Mouse (Mus musculus) intestine, embryonic 16.5 days (tissue): ENCODE data around the gene Nfix. TPM values are rescaled to one million over a fixed set of nuclear protein-coding genes. Genes with fewer than 3 reads are reported as not detected.
A peak's percentile ranks its signal among the peaks of the same experiment; 100 is the strongest.

Experiments
- ATAC-seq: fragments of 200-750 bp; cut with Nextera tagmentation; 2 replicates; pipeline ENCODE4 v1.8.0; 2017; ENCODE audit warnings: moderate TSS enrichment, moderate library complexity
- H3K27ac ChIP-seq: fragments of 300-500 bp; sonication (generic); 2 replicates; pipeline ENCODE4 v1.5.1; 2014; ENCODE audit warnings: mild to moderate bottlenecking, low read length
- H3K27me3 ChIP-seq: fragments of 300-500 bp; sonication (generic); replicated peaks from 2 replicates; pipeline ENCODE4 v1.6.1; 2014; ENCODE audit warnings: low read length, control low read depth, mixed read lengths; ENCODE audit not compliant: control insufficient read depth, insufficient read depth
- H3K36me3 ChIP-seq: fragments of 300-500 bp; sonication (generic); 2 replicates; pipeline ENCODE4 v1.6.1; 2014; ENCODE audit warnings: low read length, control low read depth; ENCODE audit not compliant: control insufficient read depth, insufficient read depth
- H3K4me1 ChIP-seq: fragments of 300-500 bp; sonication (generic); 2 replicates; pipeline ENCODE4 v1.6.1; 2014; ENCODE audit warnings: low read length, control low read depth, mixed read lengths; ENCODE audit not compliant: control insufficient read depth, insufficient read depth
- H3K4me2 ChIP-seq: fragments of 300-500 bp; sonication (generic); 2 replicates; pipeline ENCODE4 v1.6.1; 2014; ENCODE audit warnings: low read depth, low read length, control low read depth
- H3K4me3 ChIP-seq: fragments of 300-500 bp; sonication (generic); 2 replicates; pipeline ENCODE4 v1.5.1; 2014; ENCODE audit warnings: mild to moderate bottlenecking, low read length
- H3K9ac ChIP-seq: fragments of 300-500 bp; sonication (generic); 2 replicates; pipeline ENCODE4 v1.6.1; 2014; ENCODE audit warnings: low read depth, low read length
- H3K9me3 ChIP-seq: fragments of 300-500 bp; sonication (generic); 2 replicates; pipeline ENCODE4 v1.6.1; 2016; ENCODE audit warnings: low read length, control low read depth; ENCODE audit not compliant: control insufficient read depth
- WGBS: fragments of 180-500 bp; shearing (Covaris S2); extraction: QIAGEN DNeasy Blood & Tissue Kit; methylation state at CpG from one replicate; pipeline ENCODE4 v1.1.7; 2014; 5-methylcytosine and 5-hydroxymethylcytosine counted together
- polyA plus RNA-seq: library from polyadenylated mRNA; unstranded; fragments of >200 nt; fragmentation: Nextera tagmentation; extraction: Ambion mirVana; gene quantifications from 2 replicates; pipeline ENCODE4 v1.2.1, GENCODE M21; 2015

Nfix gene
- polyA plus RNA-seq, 1 experiment from 2014 or later, result 9.7 TPM

- Histone ChIP-seq H3K36me3 (peaks cover 46% of the 10 kb centered on the region), H3K27ac (peak within 1 kb of the TSS; percentile 88), H3K9ac (peak within 1 kb of the TSS; percentile 94), H3K9me3 (no peaks in the 10 kb centered on the region), H3K4me1 (peaks cover 36% of the 10 kb centered on the region), H3K4me3 (peak within 1 kb of the TSS; percentile 91), H3K27me3 (no peaks in the 10 kb centered on the region), H3K4me2 (peak within 1 kb of the TSS; percentile 66)
- ATAC-seq, result peak; percentile 97
- under 1% methylated on average over 51 of the region's 55 CpGs for WGBS
Observed at GRCm38 (mm10) chr8:84840248-84840999, 40.3 kb upstream of the Nfix start, which contains the start of gene Rad23a. Gene Rad23a, minus strand, starts transcription at chr8:84840665.

GRCm38 (mm10) chr8:84839875-84840247 is 39.7 kb upstream of the Nfix start:
- H3K9ac ChIP-seq, result peak overlapping the region; percentile 94
- H3K27me3 ChIP-seq, result no peaks in the 10 kb centered on the region
- peaks cover 36% of the 10 kb centered on the region for H3K4me1 ChIP-seq
- H3K9me3 ChIP-seq, result no peaks in the 10 kb centered on the region
- peak overlapping the region; percentile 91 for H3K4me3 ChIP-seq
- peak overlapping the region; percentile 66 for H3K4me2 ChIP-seq
- ATAC-seq, result no peak
- 1% methylated on average over 7 of the region's 7 CpGs for WGBS
- peaks cover 48% of the 10 kb centered on the region for H3K36me3 ChIP-seq
- H3K27ac ChIP-seq, result peak overlapping the region; percentile 88

- Histone ChIP-seq H3K9me3 (no peaks in the 10 kb centered on the region), H3K27me3 (no peaks in the 10 kb centered on the region), H3K27ac (peak overlapping the region; percentile 88; the same call in 1 of the 2 replicates), H3K4me1 (peaks cover 36% of the 10 kb centered on the region), H3K4me2 (peak overlapping the region; percentile 66), H3K36me3 (peaks cover 44% of the 10 kb centered on the region), H3K4me3 (peak overlapping the region; percentile 91), H3K9ac (peak overlapping the region; percentile 94)
- no peak for ATAC-seq
- 82% methylated on average over 2 of the region's 2 CpGs for WGBS
Observed at GRCm38 (mm10) chr8:84839411-84839810, 39.3 kb upstream of the Nfix start.

- Histone ChIP-seq H3K36me3 (peaks cover 39% of the 10 kb centered on the region), H3K4me3 (no peak overlapping the region), H3K27ac (no peak overlapping the region), H3K9me3 (no peaks in the 10 kb centered on the region), H3K4me1 (peaks cover 32% of the 10 kb centered on the region), H3K4me2 (no peak overlapping the region), H3K27me3 (no peaks in the 10 kb centered on the region), H3K9ac (no peak overlapping the region)
- WGBS, result 79% methylated on average over 5 of the region's 5 CpGs
- ATAC-seq, result 0 out of 2 replicates have a peak, but pooled peaks have one; percentile 4
Observed at GRCm38 (mm10) chr8:84838513-84838912, 38.4 kb upstream of the Nfix start.

GRCm38 (mm10) chr8:84837912-84838470 is 37.8 kb upstream of the Nfix start:
- no peak for ATAC-seq
- no peak overlapping the region for H3K27ac ChIP-seq

GRCm38 (mm10) chr8:84837149-84837911 is 37.2 kb upstream of the Nfix start:
- no peak overlapping the region for H3K4me3 ChIP-seq
- H3K36me3 ChIP-seq, result peaks cover 28% of the 10 kb centered on the region
- H3K4me2 ChIP-seq, result no peak overlapping the region
- 0 out of 2 replicates have a peak overlapping the region, but pooled peaks have one; percentile 6 for H3K9ac ChIP-seq
- peaks cover 29% of the 10 kb centered on the region for H3K4me1 ChIP-seq
- no peaks in the 10 kb centered on the region for H3K9me3 ChIP-seq
- ATAC-seq, result no peak
- 51% methylated on average over 8 of the region's 8 CpGs for WGBS
- no peaks in the 10 kb centered on the region for H3K27me3 ChIP-seq
- H3K27ac ChIP-seq, result no peak overlapping the region

More at GRCm38 (mm10) chr8:84837912-84838470, 37.8 kb upstream of the Nfix start:
- Histone ChIP-seq H3K4me1 (peaks cover 34% of the 10 kb centered on the region), H3K9me3 (no peaks in the 10 kb centered on the region), H3K27me3 (no peaks in the 10 kb centered on the region), H3K9ac (0 out of 2 replicates have a peak overlapping the region, but pooled peaks have one; percentile 6), H3K4me3 (no peak overlapping the region), H3K4me2 (no peak overlapping the region), H3K36me3 (peaks cover 35% of the 10 kb centered on the region)
- 84% methylated on average over 15 of the region's 15 CpGs for WGBS

- no peak overlapping the region for H3K4me3 ChIP-seq
- no peak overlapping the region for H3K4me2 ChIP-seq
- ATAC-seq, result no peak
- H3K4me1 ChIP-seq, result peaks cover 28% of the 10 kb centered on the region
- 0 out of 2 replicates have a peak overlapping the region, but pooled peaks have one; percentile 15 for H3K27ac ChIP-seq
- no peaks in the 10 kb centered on the region for H3K27me3 ChIP-seq
- H3K9me3 ChIP-seq, result no peaks in the 10 kb centered on the region
- WGBS, result 51% methylated on average over 10 of the region's 10 CpGs
- no peak overlapping the region for H3K9ac ChIP-seq
- peaks cover 18% of the 10 kb centered on the region; the same call in 1 of the 2 replicates for H3K36me3 ChIP-seq
Observed at GRCm38 (mm10) chr8:84834866-84835855, 35.0 kb upstream of the Nfix start.

GRCm38 (mm10) chr8:84834002-84834865 is 34.1 kb upstream of the Nfix start:
- H3K27ac ChIP-seq, result 0 out of 2 replicates have a peak overlapping the region, but pooled peaks have one; percentile 15

More at GRCm38 (mm10) chr8:84834002-84834865, 34.1 kb upstream of the Nfix start:
- H3K4me3 ChIP-seq, result no peak overlapping the region
- H3K4me2 ChIP-seq, result no peak overlapping the region
- H3K4me1 ChIP-seq, result peaks cover 23% of the 10 kb centered on the region
- H3K36me3 ChIP-seq, result peaks cover 18% of the 10 kb centered on the region; the same call in 1 of the 2 replicates
- 80% methylated on average over 19 of the region's 19 CpGs for WGBS
- no peak overlapping the region for H3K9ac ChIP-seq
- H3K27me3 ChIP-seq, result no peaks in the 10 kb centered on the region
- no peak for ATAC-seq
- no peaks in the 10 kb centered on the region for H3K9me3 ChIP-seq
